Mouse (Mus musculus): ENCODE measurements around the gene Tmem52. TPM values are rescaled to one million over a fixed set of nuclear protein-coding genes. Genes with fewer than 3 reads are reported as not detected.

Gene Tmem52
- polyA plus RNA-seq, 1 experiment from 2014 or later: 0.18 TPM

GRCm38 (mm10) chr4:155463050-155463449 lies 5.9 kb upstream of the Tmem52 start:
- Histone ChIP-seq H3K9me3 (replicated peaks) (no peaks in the 10 kb centered on the region), H3K4me1 (no peaks in the 10 kb centered on the region), H3K4me3 (no peak overlapping the region), H3K4me2 (no peak overlapping the region), H3K27me3 (no peaks in the 10 kb centered on the region), H3K27ac (no peak overlapping the region), H3K9ac (no peak overlapping the region), H3K36me3 (ENCODE audit: poor library complexity, severe bottlenecking) (no peaks in the 10 kb centered on the region)
- WGBS: 84% methylated on average over 13 of the region's 13 CpGs
- no peak for ATAC-seq

- no peaks in the 10 kb centered on the region for H3K4me1 ChIP-seq
- H3K9me3 ChIP-seq (replicated peaks): no peaks in the 10 kb centered on the region
- H3K4me3 ChIP-seq: no peak overlapping the region
- H3K27ac ChIP-seq: no peak overlapping the region
- no peak overlapping the region for H3K4me2 ChIP-seq
- H3K9ac ChIP-seq: no peak overlapping the region
- 88% methylated on average over 6 of the region's 6 CpGs for WGBS
- ATAC-seq: no peak
- no peaks in the 10 kb centered on the region; the same call in 1 of the 2 replicates for H3K27me3 ChIP-seq
- no peaks in the 10 kb centered on the region for H3K36me3 ChIP-seq (ENCODE audit: poor library complexity, severe bottlenecking)
These were observed 5.3 kb upstream of the Tmem52 start for GRCm38 (mm10) chr4:155463611-155464010.

DNA sequence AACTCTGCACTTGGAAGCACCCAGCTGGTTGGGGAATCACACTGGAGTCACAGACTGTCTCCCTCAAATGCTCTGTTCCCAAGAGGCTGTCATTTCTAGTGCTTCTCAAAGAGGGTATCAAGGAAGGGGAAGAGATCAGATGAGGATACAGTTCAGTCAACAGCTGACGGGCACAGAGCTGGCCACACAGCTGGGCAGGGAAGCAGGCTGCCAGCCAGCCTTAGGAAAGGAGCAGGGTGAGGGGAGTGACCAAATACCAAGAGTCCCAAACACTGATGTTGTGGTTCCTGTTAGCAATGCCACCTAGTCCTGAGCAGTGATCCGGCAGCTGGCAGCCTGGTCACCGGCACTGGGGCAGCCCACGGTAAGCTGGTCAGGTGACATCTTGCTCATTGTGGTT lies 4.9 kb upstream of the Tmem52 start:
- H3K4me2 ChIP-seq: no peak overlapping the region

GRCm38 (mm10) chr4:155465607-155466006 lies 3.3 kb upstream of the Tmem52 start:
- Histone ChIP-seq H3K27me3 (peaks cover 8% of the 10 kb centered on the region; the same call in 1 of the 2 replicates), H3K27ac (no peak overlapping the region), H3K4me2 (no peak overlapping the region), H3K9me3 (replicated peaks) (no peaks in the 10 kb centered on the region), H3K4me3 (no peak overlapping the region), H3K9ac (no peak overlapping the region), H3K36me3 (ENCODE audit: poor library complexity, severe bottlenecking) (no peaks in the 10 kb centered on the region), H3K4me1 (peaks cover 4% of the 10 kb centered on the region; the same call in 1 of the 2 replicates)
- no peak for ATAC-seq
- 82% methylated on average over 6 of the region's 6 CpGs for WGBS

More for the DNA sequence above, 4.9 kb upstream of the Tmem52 start:
- H3K36me3 ChIP-seq (ENCODE audit: poor library complexity, severe bottlenecking): no peaks in the 10 kb centered on the region
- no peak overlapping the region for H3K27ac ChIP-seq
- no peak overlapping the region for H3K4me3 ChIP-seq
- peaks cover 2% of the 10 kb centered on the region; the same call in 1 of the 2 replicates for H3K27me3 ChIP-seq
- no peak overlapping the region for H3K9ac ChIP-seq
- H3K9me3 ChIP-seq (replicated peaks): no peaks in the 10 kb centered on the region
- 85% methylated on average over 4 of the region's 4 CpGs for WGBS
- ATAC-seq: no peak
- H3K4me1 ChIP-seq: peaks cover 2% of the 10 kb centered on the region; the same call in 1 of the 2 replicates

DNA sequence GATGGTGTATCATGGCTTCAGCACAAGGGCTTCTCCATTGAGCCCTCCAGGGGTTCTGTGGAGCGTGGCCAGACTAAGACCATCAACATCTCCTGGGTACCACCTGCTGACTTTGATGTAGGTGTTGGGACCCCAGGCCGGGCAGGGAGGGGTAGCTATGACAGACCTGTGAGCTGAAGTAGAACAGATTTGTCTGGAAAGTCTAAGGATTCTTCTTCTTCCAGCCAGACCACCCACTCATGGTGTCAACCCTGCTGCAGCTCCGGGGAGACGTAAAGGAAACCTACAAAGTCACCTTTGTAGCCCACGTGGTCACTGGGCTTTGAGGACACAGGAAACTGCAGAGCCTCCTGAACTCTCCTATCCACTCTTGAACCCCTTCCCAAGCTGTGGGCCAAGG lies 2.8 kb upstream of the Tmem52 start:
- peaks cover 4% of the 10 kb centered on the region; the same call in 1 of the 2 replicates for H3K4me1 ChIP-seq
- no peaks in the 10 kb centered on the region for H3K36me3 ChIP-seq (ENCODE audit: poor library complexity, severe bottlenecking)
- H3K27me3 ChIP-seq: peaks cover 8% of the 10 kb centered on the region; the same call in 1 of the 2 replicates
- H3K9me3 ChIP-seq (replicated peaks): no peaks in the 10 kb centered on the region
- 90% methylated on average over 5 of the region's 5 CpGs for WGBS
- no peak overlapping the region for H3K4me3 ChIP-seq
- ATAC-seq: no peak
- no peak overlapping the region for H3K4me2 ChIP-seq
- no peak overlapping the region for H3K9ac ChIP-seq
- no peak overlapping the region for H3K27ac ChIP-seq

GRCm38 (mm10) chr4:155467237-155468010 lies 1.5 kb upstream of the Tmem52 start:
- no peak for ATAC-seq
- no peak overlapping the region for H3K4me3 ChIP-seq
- no peak overlapping the region for H3K27ac ChIP-seq
- H3K9me3 ChIP-seq (replicated peaks): no peaks in the 10 kb centered on the region
- no peaks in the 10 kb centered on the region for H3K36me3 ChIP-seq (ENCODE audit: poor library complexity, severe bottlenecking)
- no peak overlapping the region for H3K9ac ChIP-seq
- H3K4me2 ChIP-seq: no peak overlapping the region
- WGBS: 82% methylated on average over 13 of the region's 13 CpGs
- H3K4me1 ChIP-seq: peaks cover 8% of the 10 kb centered on the region; the same call in 1 of the 2 replicates
- H3K27me3 ChIP-seq: peaks cover 8% of the 10 kb centered on the region; the same call in 1 of the 2 replicates

- H3K4me2 ChIP-seq: no peak overlapping the region
These were observed 812 bp downstream of the Tmem52 start for GRCm38 (mm10) chr4:155469590-155470262.

DNA sequence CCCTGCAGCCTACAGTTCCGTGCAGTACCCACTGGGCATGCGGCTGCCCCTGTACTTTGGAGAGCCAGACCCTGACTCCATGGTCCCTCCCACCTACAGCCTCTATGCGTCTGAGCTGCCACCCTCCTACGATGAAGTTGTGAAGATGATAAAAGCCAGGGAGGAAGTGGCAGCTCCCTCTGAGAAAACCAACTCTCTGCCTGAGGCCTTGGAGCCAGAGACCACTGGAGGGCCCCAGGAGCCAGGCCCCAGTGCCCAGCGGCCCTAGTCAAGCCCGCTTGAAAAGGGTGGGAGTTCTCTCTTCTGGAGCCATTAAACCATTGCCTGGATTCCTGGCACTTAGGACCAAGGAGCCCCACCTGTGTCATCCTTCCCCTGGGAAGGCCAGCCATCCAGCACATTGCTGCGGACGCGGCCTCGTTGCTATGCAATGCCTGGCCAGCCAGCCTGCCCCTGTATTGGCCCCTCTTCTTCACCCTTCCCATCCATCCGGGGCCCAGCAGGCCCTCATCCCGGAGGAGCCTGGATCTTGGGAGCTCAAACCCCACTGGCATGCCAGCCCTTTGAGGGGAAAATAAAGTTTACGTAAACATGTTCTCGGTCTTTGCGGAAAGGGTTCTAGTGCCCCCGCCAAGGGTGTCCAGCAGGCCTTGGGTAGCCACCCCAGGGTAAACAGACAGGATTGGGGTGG lies 1.5 kb downstream of the Tmem52 start:
- 89% methylated on average over 16 of the region's 16 CpGs for WGBS
- H3K4me3 ChIP-seq: no peak overlapping the region
- peaks cover 20% of the 10 kb centered on the region for H3K4me1 ChIP-seq
- ATAC-seq: no peak
- no peak overlapping the region for H3K27ac ChIP-seq
- H3K9me3 ChIP-seq (replicated peaks): no peaks in the 10 kb centered on the region
- H3K36me3 ChIP-seq (ENCODE audit: poor library complexity, severe bottlenecking): no peaks in the 10 kb centered on the region
- H3K4me2 ChIP-seq: no peak overlapping the region
- H3K27me3 ChIP-seq: peaks cover 8% of the 10 kb centered on the region; the same call in 1 of the 2 replicates
- no peak overlapping the region for H3K9ac ChIP-seq

More at GRCm38 (mm10) chr4:155469590-155470262, 812 bp downstream of the Tmem52 start:
- peaks cover 8% of the 10 kb centered on the region; the same call in 1 of the 2 replicates for H3K27me3 ChIP-seq
- no peak for ATAC-seq
- H3K9me3 ChIP-seq (replicated peaks): no peaks in the 10 kb centered on the region
- peaks cover 20% of the 10 kb centered on the region for H3K4me1 ChIP-seq
- H3K4me3 ChIP-seq: no peak overlapping the region
- H3K27ac ChIP-seq: no peak overlapping the region
- H3K9ac ChIP-seq: no peak overlapping the region
- H3K36me3 ChIP-seq (ENCODE audit: poor library complexity, severe bottlenecking): no peaks in the 10 kb centered on the region
- WGBS: 82% methylated on average over 18 of the region's 18 CpGs

- no peak overlapping the region for H3K27ac ChIP-seq
- no peak for ATAC-seq
- no peak overlapping the region for H3K4me3 ChIP-seq
- H3K36me3 ChIP-seq (ENCODE audit: poor library complexity, severe bottlenecking): no peaks in the 10 kb centered on the region
- no peak overlapping the region for H3K9ac ChIP-seq
- H3K4me1 ChIP-seq: peaks cover 20% of the 10 kb centered on the region
- H3K27me3 ChIP-seq: peaks cover 8% of the 10 kb centered on the region; the same call in 1 of the 2 replicates
- H3K9me3 ChIP-seq (replicated peaks): no peaks in the 10 kb centered on the region
- WGBS: 85% methylated on average over 7 of the region's 7 CpGs
- no peak overlapping the region for H3K4me2 ChIP-seq
These were observed 2.1 kb downstream of the Tmem52 start for GRCm38 (mm10) chr4:155470997-155471396.

GRCm38 (mm10) chr4:155471406-155471805 lies 2.5 kb downstream of the Tmem52 start:
- H3K9me3 ChIP-seq (replicated peaks): no peaks in the 10 kb centered on the region
- H3K9ac ChIP-seq: no peak overlapping the region
- ATAC-seq: no peak
- WGBS: 93% methylated on average over 7 of the region's 7 CpGs
- H3K4me3 ChIP-seq: no peak overlapping the region
- H3K27ac ChIP-seq: no peak overlapping the region
- no peak overlapping the region for H3K4me2 ChIP-seq
- H3K36me3 ChIP-seq (ENCODE audit: poor library complexity, severe bottlenecking): no peaks in the 10 kb centered on the region
- H3K27me3 ChIP-seq: peaks cover 8% of the 10 kb centered on the region; the same call in 1 of the 2 replicates
- peaks cover 20% of the 10 kb centered on the region for H3K4me1 ChIP-seq

GRCm38 (mm10) chr4:155472716-155473290 lies 3.9 kb downstream of the Tmem52 start:
- Histone ChIP-seq H3K4me3 (no peak overlapping the region), H3K9me3 (replicated peaks) (no peaks in the 10 kb centered on the region), H3K27me3 (peaks cover 8% of the 10 kb centered on the region; the same call in 1 of the 2 replicates), H3K36me3 (ENCODE audit: poor library complexity, severe bottlenecking) (no peaks in the 10 kb centered on the region), H3K4me2 (no peak overlapping the region), H3K27ac (no peak overlapping the region), H3K9ac (no peak overlapping the region; the same call in 1 of the 2 replicates), H3K4me1 (peaks cover 20% of the 10 kb centered on the region)
- 72% methylated on average over 3 of the region's 3 CpGs for WGBS
- ATAC-seq: no peak

Measured in forebrain, embryonic 13.5 days (tissue).